ENCODE assay signal across 26 mouse cellular contexts in the genomic region with DNA sequence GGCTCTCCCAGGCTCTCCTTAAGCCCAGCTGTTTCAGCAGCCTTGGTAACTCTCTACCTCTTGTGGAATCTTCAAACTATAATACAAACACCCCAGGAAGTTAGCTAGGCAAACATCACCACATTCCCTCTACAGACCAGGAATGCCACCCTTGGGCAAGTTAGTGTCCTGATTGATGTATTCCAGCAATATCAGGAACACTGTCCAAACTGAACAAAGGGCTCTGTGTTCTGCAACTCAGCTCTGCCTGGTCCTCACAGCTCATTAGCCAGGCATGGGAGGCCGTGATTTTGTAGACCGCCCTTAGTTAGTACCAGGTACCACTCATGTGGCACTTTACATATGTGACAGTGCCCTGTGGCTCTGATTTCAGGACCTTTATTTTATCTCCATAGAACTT.
DNase-seq lines count a peak whose midpoint lies in the region; ATAC-seq lines count a peak whose summit lies in the region.
"Had no signal": no experiment of that assay in that cellular context is flagged by ENCODE, and none has a peak within 500 bp of the region (broad histone marks: within the 10 kb centered on the region; RNA-seq: fewer than 3 reads in every experiment).

No protein-coding gene starts in this region.

- H3K9ac ChIP-seq in forebrain, embryonic 11.5 days (ENCODE audit: low read length), result no peak overlapping the region
- H3K9ac ChIP-seq: embryonic facial prominence, embryonic 15.5 days; forebrain, embryonic 13.5 days; forebrain, postnatal 0 days; heart, embryonic 13.5 days; hindbrain, embryonic 15.5 days had no signal

- H3K27ac ChIP-seq in forebrain, embryonic 10.5 days, result peak overlapping the region; percentile 12; the same call in 1 of the 2 replicates
- no peak overlapping the region for H3K27ac ChIP-seq in forebrain, embryonic 11.5 days (ENCODE audit: low read depth, low read length)
- H3K27ac ChIP-seq in midbrain, embryonic 10.5 days (replicated peaks), result no peak overlapping the region
- H3K27ac ChIP-seq: embryonic facial prominence, embryonic 15.5 days; forebrain, embryonic 13.5 days; heart, embryonic 13.5 days; hindbrain, embryonic 15.5 days had no signal

- H3K4me1 ChIP-seq in forebrain, embryonic 10.5 days, result peaks cover 20% of the 10 kb centered on the region
- no peaks in the 10 kb centered on the region for H3K4me1 ChIP-seq in forebrain, embryonic 11.5 days (replicated peaks; ENCODE audit: control insufficient read depth, insufficient read depth, low read length)
- no peaks in the 10 kb centered on the region for H3K4me1 ChIP-seq in midbrain, embryonic 10.5 days
- H3K4me1 ChIP-seq: forebrain, embryonic 13.5 days; hindbrain, embryonic 15.5 days had no signal

- H3K27me3 ChIP-seq in forebrain, embryonic 10.5 days (ENCODE audit: poor library complexity, severe bottlenecking), result no peaks in the 10 kb centered on the region
- no peaks in the 10 kb centered on the region for H3K27me3 ChIP-seq in forebrain, embryonic 11.5 days (ENCODE audit: control insufficient read depth, insufficient read depth, low read length)
- H3K27me3 ChIP-seq in midbrain, embryonic 10.5 days (ENCODE audit: low read depth, poor library complexity, severe bottlenecking), result no peaks in the 10 kb centered on the region
- H3K27me3 ChIP-seq: embryonic facial prominence, embryonic 15.5 days; forebrain, embryonic 13.5 days; heart, embryonic 13.5 days; hindbrain, embryonic 15.5 days; Patski had no signal

- DNase-seq in forebrain, embryonic 10.5 days (ENCODE audit: extremely low spot score, low spot score), result no peak
- DNase-seq in forebrain, embryonic 11.5 days (ENCODE audit: low spot score), result no peak
- peak; percentile 18 for DNase-seq in retina, postnatal 1 day
- DNase-seq in retina, embryonic 14.5 days (ENCODE audit: low spot score), result no peak
- DNase-seq in forelimb bud, embryonic 11.5 days (ENCODE audit: low read depth, low spot score), result peak; percentile 54
- DNase-seq in midbrain, embryonic 10.5 days (ENCODE audit: low spot score), result no peak
- DNase-seq: adrenal gland, postnatal 14 days; B cell, adult 2 months; cerebellum, adult 18-20 months; cerebellum, adult 9-11 months; cerebellum, postnatal 36 days; forebrain, postnatal 0 days; gastrocnemius, postnatal 36 days; heart, adult 11 months; heart, postnatal 36 days had no signal

- H3K4me2 ChIP-seq in forebrain, embryonic 11.5 days (ENCODE audit: low read depth, low read length, severe bottlenecking), result no peak overlapping the region
- H3K4me2 ChIP-seq: embryonic facial prominence, embryonic 15.5 days; forebrain, embryonic 13.5 days; heart, embryonic 13.5 days; hindbrain, embryonic 15.5 days had no signal

- 66% methylated on average over 2 of the region's 2 CpGs for WGBS in forebrain, embryonic 10.5 days
- WGBS in forebrain, embryonic 11.5 days, result 81% methylated on average over 2 of the region's 2 CpGs
- 79% methylated on average over 2 of the region's 2 CpGs for WGBS in midbrain, embryonic 10.5 days

- no peak for ATAC-seq in forebrain, embryonic 11.5 days (replicated peaks; ENCODE audit: low FRiP score)
- ATAC-seq in monocyte, adult 5-6 weeks (replicated peaks; ENCODE audit: insufficient number of reproducible peaks, low FRiP score, low TSS enrichment, poor library complexity, severe bottlenecking), result no peak
- ATAC-seq: activated CD4-positive, CD25-positive, alpha-beta regulatory T cell, adult 4 months; CD4-positive, CD25-positive, alpha-beta regulatory T cell, adult 4 months; forebrain, embryonic 13.5 days; forebrain, postnatal 0 days; intestine, embryonic 16.5 days; Patski had no signal

- no peaks in the 10 kb centered on the region for H3K36me3 ChIP-seq in forebrain, embryonic 10.5 days (replicated peaks)
- H3K36me3 ChIP-seq in forebrain, embryonic 11.5 days (ENCODE audit: control insufficient read depth, insufficient read depth, low read length), result no peaks in the 10 kb centered on the region
- no peaks in the 10 kb centered on the region for H3K36me3 ChIP-seq in midbrain, embryonic 10.5 days
- H3K36me3 ChIP-seq: embryonic facial prominence, embryonic 15.5 days; G1E; heart, embryonic 13.5 days; hindbrain, embryonic 15.5 days had no signal

- H3K9me3 ChIP-seq in forebrain, embryonic 10.5 days, result peaks cover 8% of the 10 kb centered on the region; the same call in 1 of the 2 replicates
- no peaks in the 10 kb centered on the region; the same call in 1 of the 2 replicates for H3K9me3 ChIP-seq in forebrain, embryonic 11.5 days (ENCODE audit: control insufficient read depth, low read length)
- H3K9me3 ChIP-seq in midbrain, embryonic 10.5 days (replicated peaks), result no peaks in the 10 kb centered on the region
- H3K9me3 ChIP-seq: embryonic facial prominence, embryonic 15.5 days; forebrain, embryonic 13.5 days; G1E; heart, embryonic 13.5 days; hindbrain, embryonic 15.5 days had no signal

- H3K4me3 ChIP-seq in forebrain, embryonic 10.5 days, result no peak overlapping the region
- no peak overlapping the region for H3K4me3 ChIP-seq in forebrain, embryonic 11.5 days (ENCODE audit: low read depth, low read length)
- no peak overlapping the region for H3K4me3 ChIP-seq in midbrain, embryonic 10.5 days
- H3K4me3 ChIP-seq: embryonic facial prominence, embryonic 15.5 days; erythroblast, embryonic 14.5 days; forebrain, embryonic 13.5 days; heart, embryonic 13.5 days; hindbrain, embryonic 15.5 days had no signal

Comparison
In these comparisons a context has a peak if more than half of its experiments do, and no peak if none do; other contexts are left out.
1. DNase-seq: peak in retina, postnatal 1 day (single experiment) and forelimb bud, embryonic 11.5 days (single experiment); none in forebrain, embryonic 10.5 days (single experiment), forebrain, embryonic 11.5 days (single experiment), retina, embryonic 14.5 days (single experiment) and midbrain, embryonic 10.5 days (single experiment).